Mouse (Mus musculus): Measurements from ENCODE around the gene Gm21988.
A peak's percentile ranks its signal among the peaks of the same experiment; 100 is the strongest.

Gene Gm21988

GRCm38 (mm10) chr11:70215301-70215700 is 24.3 kb downstream of the Gm21988 start:
- no peak for DNase-seq

DNA sequence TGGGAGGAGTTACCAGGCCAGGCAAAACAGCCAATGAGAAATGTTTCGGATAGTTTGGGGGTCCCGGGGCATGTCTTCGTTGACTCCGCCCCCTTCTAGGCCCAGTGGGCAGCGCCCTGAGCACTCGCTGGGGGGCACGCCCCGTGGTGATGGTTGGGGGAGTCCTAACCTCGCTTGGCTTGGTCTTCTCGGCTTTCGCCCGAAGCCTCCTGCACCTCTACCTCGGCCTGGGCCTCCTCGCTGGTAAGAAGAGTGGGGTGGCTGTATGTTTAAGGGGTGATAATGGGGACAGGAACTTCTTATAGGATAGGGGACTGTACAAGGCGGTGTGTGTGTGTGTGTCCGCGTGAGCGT is 24.8 kb downstream of the Gm21988 start:
- no peak for DNase-seq

DNA sequence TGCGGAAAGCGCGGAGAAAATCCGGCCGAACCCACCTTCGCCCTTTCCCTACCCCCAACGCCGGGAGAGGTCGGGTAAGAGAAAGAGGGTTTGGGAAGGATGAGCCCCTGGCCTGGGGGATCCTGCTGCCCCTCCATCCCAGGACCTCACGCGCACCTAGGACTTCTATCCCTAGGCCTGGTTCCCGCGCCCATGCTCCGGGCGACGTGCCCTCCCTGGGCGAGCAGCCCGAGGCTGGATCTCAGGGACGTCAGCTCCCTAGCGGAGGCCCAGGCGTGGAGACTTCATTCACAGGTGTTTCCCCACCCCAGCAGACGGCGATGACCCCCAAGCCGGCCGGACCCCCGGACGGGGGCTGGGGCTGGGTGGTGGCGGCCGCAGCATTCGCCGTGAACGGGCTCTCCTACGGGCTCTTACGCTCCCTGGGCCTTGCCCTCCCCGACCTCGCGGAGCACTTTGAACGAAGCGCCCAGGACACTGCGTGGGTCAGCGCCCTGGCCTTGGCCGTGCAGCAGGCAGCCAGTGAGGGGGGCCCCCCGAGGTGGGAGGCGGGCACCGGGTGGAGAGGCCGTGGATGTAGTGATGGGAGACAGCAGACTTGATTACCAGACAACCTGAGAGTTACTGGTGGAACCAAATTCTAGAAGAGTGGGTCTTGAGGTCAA is 25.3 kb downstream of the Gm21988 start:
- no peak for DNase-seq

GRCm38 (mm10) chr11:70213736-70214135 is 25.9 kb downstream of the Gm21988 start:
- DNase-seq, result no peak

DNA sequence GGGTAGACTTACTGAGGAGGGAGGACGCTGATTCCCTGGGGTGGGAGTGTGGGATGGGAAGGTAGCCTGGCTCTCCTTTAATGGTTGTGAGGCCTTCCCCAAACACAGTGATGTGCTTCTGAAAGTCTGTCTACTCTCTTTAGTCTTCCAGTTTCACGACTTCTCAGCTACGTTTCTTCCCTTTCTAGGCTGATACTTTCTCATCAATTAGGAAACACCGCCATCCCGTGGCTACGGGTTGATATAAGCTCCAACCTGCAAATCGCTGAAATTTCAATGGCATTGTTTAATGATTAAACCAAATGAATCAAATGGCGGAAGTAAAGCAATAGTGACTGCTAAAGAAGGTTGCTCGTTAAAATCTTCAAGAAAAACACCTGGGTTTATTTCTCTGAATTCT is 26.7 kb downstream of the Gm21988 start:
- peak; percentile 80 for DNase-seq

DNA sequence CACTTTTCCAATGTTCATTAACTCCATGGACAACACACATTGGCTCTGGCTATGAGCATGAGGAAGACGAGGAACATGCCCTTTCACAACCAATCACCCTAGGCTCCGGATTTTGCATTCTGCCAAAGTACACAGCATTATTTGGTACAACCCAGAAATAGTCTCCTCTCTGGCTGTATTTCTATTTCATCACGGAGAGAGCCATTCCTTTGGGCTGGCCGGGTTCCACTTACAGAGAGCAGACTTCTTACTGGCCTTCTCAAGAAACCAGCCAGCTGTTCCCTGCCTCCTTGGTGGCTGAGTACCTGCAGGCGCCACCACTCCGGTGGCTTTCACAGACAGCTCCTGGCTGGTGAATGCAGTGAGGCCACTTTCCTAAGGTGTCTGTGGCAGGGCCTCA is 27.2 kb downstream of the Gm21988 start, which contains the start of gene Slc16a11:
Gene Slc16a11 (plus strand): TSS at position 330 of the 400 bp plus-strand sequence.
- DNase-seq, result no peak

DNA sequence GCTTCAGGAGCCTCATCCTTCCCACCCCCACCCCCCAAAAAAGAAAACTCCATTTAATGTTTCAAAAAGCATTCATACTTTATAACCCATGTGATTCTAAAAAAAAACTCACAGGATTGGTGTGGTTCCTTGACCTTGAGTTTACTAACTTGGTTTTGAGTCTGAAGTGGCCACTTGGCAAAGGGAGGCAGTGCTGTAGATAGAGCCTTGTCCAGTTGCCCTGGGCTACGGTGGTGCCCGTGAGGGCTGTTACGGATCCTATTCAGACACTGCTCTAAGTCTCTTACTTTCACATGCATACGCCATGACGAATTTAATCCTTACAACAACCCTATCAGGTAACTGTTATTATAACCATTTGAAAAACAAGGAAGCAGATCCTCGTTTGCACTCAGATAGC is 27.7 kb downstream of the Gm21988 start:
- DNase-seq, result no peak

- DNase-seq, result no peak
Measured at GRCm38 (mm10) chr11:70210681-70211080, 28.9 kb downstream of the Gm21988 start.

DNA sequence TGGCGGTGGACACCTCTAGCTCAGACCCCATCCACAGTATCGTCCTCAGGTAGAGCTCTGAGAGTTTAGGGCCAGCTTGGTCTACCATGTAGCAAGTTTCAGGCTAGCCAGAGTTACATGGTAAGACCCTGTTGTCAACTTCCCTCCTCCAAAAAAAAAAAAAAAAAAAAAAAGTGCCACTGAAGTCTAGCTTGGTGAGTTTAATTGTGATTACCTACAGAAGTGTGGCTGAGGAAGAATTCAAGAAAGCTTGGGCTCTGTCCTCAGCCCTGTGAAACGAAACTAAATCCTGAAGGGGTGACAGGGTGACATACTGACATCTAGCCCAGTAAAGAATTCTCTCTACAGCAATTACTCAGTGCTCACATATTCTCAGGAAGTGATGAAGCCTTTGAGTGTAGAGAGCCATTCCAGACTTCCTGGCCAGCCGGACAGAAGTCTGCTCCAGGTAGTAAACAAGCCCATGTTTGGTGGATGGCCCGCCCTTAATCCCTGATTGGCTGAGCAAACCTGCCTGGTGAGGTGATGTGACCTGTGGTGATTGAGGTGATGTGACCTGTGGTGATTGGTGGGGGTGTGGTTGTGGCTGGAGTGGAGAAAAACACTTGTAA is 30.7 kb downstream of the Gm21988 start:
- no peak for DNase-seq

DNA sequence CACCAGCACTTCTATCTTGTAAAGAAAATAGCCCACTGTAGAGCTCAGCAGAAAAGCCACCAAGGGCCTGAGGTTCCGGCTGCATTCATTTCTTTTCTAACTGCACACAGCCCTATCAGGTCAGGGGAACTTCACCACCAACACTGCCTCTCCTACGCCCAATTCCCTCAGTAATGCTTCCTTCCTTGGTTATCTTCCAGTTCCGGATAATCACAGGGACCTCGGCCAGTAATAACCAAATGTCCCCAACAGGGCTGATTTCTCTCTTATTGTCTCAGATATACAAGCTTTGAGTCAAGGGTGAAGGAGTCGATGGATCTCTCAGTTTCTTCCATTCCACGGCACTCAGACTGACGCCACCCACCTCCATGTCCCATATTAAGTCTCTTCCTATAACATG is 32.3 kb downstream of the Gm21988 start:
- DNase-seq, result no peak

DNA sequence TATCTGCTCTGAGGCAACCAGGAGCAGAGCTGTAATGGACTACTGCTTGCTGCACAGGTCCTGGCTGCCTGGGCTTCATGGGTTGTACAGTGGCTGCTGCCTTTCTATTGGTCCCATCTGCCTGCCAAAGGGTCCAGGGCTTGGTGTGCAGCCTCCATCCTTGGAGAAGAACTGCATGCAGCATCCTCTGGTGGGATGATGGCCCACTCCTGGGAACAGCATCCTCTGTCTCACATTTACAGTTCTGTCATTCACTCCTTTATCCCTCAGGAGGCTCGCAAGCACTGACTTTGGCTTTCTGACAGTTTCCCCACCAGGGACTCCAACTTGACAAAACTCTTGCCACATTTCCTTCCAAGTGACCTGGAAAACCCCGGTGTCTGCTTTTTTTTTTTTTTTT is 32.8 kb downstream of the Gm21988 start:
- DNase-seq, result no peak

- DNase-seq, result peak; percentile 93
Measured at GRCm38 (mm10) chr11:70201691-70202090, 37.9 kb downstream of the Gm21988 start.

- no peak for DNase-seq
Measured at GRCm38 (mm10) chr11:70200036-70200608, 39.5 kb downstream of the Gm21988 start.

DNA sequence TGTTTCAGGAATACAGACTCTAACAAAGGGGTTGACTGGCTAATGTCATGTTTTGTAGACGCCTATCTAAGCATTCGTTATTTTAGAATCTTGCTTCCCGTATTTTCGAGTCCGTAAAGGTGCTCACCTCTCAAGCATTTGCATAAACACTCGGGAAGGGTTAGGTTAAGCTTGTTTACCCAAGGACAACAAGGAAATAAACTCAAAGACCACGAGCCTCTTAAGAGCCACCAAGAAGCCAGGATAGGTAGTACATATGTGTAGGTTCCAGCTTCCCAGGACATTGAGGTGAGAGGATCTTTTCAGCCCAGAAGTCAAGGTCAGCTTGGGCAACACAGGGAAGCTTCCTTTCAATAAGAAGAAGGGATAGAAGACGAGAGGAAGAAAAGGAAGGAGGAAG is 40.5 kb downstream of the Gm21988 start:
- DNase-seq, result no peak

GRCm38 (mm10) chr11:70198332-70198731 is 41.3 kb downstream of the Gm21988 start:
- no peak for DNase-seq

DNA sequence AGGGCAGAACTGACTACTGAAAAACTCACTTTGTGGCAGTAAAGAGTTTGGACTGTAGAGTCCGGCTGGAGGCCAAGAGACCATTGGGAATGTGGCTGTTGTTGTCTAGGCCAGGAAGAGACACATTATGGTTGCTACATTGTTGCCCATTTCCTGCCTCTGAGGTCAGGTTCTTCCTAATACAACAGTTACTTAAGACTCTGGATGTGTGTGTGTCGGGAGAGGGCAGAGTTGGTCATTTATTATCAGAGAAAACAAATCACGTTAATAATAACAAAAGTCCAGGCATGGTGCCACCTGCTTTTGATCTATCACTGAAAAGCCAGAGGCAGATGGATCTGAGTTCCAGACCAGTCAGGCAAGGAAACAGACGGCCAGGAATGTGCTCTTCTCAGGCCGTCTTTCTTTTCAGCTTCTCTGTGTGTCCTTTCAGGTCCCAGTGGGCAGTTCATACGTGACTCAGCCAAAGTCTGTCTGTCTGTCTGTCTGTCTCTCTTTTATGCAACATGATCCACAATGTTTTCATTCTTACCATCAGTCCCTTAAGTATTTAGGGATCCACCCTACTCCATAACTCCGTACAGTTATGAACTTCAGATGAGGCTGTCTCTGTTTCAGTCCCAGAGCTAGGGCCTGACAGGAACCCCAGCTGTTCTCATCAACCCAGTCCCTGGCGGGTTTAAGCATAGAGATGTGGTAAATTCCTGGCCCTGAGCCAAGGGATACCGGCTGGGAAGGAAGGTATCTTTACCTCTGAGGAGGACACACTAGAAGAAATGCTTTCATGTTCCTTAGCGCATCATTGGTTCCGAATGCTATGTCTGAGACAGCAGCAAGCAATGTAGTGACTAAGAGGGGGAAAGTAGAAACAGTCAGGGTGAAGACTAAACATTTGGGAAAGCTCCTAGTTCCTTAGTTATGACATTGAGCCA is 46.0 kb downstream of the Gm21988 start:
- DNase-seq, result peak; percentile 52

DNA sequence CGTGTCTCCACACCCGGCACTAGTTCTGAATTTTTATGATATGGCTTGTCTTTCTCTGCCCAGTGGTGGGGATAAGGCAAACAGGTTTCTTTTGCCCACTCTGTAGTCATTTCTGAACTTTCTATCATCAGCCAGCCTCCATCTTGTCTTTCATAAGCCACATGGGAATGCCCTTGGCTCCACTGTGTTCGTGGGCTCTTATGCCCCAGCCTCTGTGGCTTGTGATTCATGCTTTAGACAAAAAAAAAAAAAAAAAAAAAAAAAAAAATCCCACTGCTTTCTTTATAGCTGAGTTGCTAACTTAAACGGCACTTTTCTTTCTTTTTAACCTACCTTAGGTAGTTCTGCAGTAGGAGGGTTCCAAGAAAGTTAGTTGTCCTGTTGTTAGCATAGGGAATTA is 47.5 kb downstream of the Gm21988 start:
- DNase-seq, result no peak

- DNase-seq, result no peak
Measured at GRCm38 (mm10) chr11:70191188-70191587, 48.4 kb downstream of the Gm21988 start.

DNA sequence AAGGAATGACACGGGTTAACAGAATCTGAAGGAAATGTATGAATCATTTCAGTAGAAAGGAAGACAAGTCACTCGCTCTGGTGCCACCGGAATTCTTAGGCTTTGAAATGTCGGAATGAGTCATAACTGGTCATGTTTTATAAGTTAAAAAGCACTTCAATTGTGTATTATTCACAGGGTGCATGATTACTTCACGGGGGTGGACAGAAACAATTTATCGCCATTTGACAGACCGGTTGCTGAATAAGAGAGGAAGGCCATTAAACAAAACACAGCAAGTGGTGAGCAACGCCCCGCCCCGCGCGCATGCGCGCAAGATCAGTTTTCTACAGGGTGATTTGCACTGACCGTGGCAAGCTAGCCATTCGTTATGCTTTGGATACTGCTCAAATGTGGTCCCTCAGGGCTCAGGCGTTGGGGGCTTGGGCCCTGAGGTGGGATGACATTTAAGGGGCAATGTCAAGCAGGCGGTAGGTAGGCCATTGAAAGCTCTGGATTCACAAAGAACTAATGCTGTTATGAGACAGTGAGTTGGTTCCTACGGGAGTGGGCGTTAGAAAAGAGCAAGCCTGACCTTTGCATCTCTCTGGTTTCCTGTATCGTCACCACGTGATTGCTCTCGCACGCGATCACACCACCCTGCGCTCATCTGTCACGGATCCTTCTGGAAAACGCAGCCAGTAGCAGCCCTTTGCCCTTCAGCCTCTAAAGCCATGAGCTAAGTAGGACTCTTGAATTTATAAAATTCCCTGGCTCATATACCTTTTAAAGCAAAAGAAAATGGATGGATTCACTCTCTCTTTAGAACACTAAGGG is 50.1 kb downstream of the Gm21988 start:
- DNase-seq, result no peak
